Mouse (Mus musculus) forebrain, embryonic 13.5 days (tissue): ENCODE results near the gene Dbi. TPM values are rescaled to one million over a fixed set of nuclear protein-coding genes. Genes with fewer than 3 reads are reported as not detected.
"Not testable (repeated sequence)": the region's sequence is repeated elsewhere in the genome, so short reads cannot be mapped to it uniquely, and the experiment has no call there.

Experiments used
- ATAC-seq: fragments of 200-750 bp; cut with Nextera tagmentation; 2 replicates; pipeline ENCODE4 v1.8.0; 2017
- H3K27ac ChIP-seq: fragments of 300-500 bp; sonication (generic); 2 replicates; pipeline ENCODE4 v1.5.1; 2015; ENCODE audit warnings: inconsistent platforms, mild to moderate bottlenecking, moderate library complexity
- H3K27me3 ChIP-seq: fragments of 300-500 bp; sonication (generic); 2 replicates; pipeline ENCODE4 v1.6.1; 2015; ENCODE audit warnings: mild to moderate bottlenecking, inconsistent platforms
- H3K36me3 ChIP-seq: fragments of 300-500 bp; sonication (generic); 2 replicates; pipeline ENCODE4 v1.6.1; 2015; ENCODE audit warnings: mild to moderate bottlenecking, inconsistent platforms; ENCODE audit not compliant: poor library complexity, severe bottlenecking
- H3K4me1 ChIP-seq: fragments of 300-500 bp; sonication (generic); 2 replicates; pipeline ENCODE4 v1.6.1; 2015; ENCODE audit warnings: inconsistent platforms
- H3K4me2 ChIP-seq: fragments of 300-500 bp; sonication (generic); 2 replicates; pipeline ENCODE4 v1.6.1; 2015; ENCODE audit warnings: inconsistent platforms, mild to moderate bottlenecking, moderate library complexity
- H3K4me3 ChIP-seq: fragments of 300-500 bp; sonication (generic); 2 replicates; pipeline ENCODE4 v1.5.1; 2015; ENCODE audit warnings: mild to moderate bottlenecking, inconsistent platforms
- H3K9ac ChIP-seq: fragments of 300-500 bp; sonication (generic); 2 replicates; pipeline ENCODE4 v1.6.1; 2015; ENCODE audit warnings: mild to moderate bottlenecking, inconsistent platforms
- H3K9me3 ChIP-seq: fragments of 300-500 bp; sonication (generic); replicated peaks from 2 replicates; pipeline ENCODE4 v1.6.1; 2016; ENCODE audit warnings: inconsistent platforms
- WGBS: fragments of 180-500 bp; shearing (Covaris S2); methylation state at CpG from one replicate; pipeline ENCODE4 v1.1.7; 2015; 5-methylcytosine and 5-hydroxymethylcytosine counted together
- polyA plus RNA-seq: library from polyadenylated mRNA; unstranded; fragments of >200 nt; fragmentation: Nextera tagmentation; extraction: Ambion mirVana; gene quantifications from 2 replicates; pipeline ENCODE4 v1.2.1, GENCODE M21; 2015

Gene Dbi
- polyA plus RNA-seq, 1 experiment from 2014 or later: 1,613 TPM

- no peaks in the 10 kb centered on the region for H3K27me3 ChIP-seq
- no peak for ATAC-seq
- WGBS: 69% methylated on average over 3 of the region's 3 CpGs
- H3K36me3 ChIP-seq: no peaks in the 10 kb centered on the region
- no peak overlapping the region for H3K27ac ChIP-seq
- H3K4me3 ChIP-seq: no peak overlapping the region
- no peaks in the 10 kb centered on the region for H3K4me1 ChIP-seq
- H3K4me2 ChIP-seq: no peak overlapping the region
- no peak overlapping the region for H3K9ac ChIP-seq
- H3K9me3 ChIP-seq: peaks cover 7% of the 10 kb centered on the region; the same call in 1 of the 2 replicates
These were observed 26.0 kb downstream of the Dbi start for GRCm38 (mm10) chr1:120094920-120095319.

GRCm38 (mm10) chr1:120093482-120094134, 27.3 kb downstream of the Dbi start:
- not testable (repeated sequence) for H3K9ac ChIP-seq, H3K9me3 ChIP-seq, H3K4me2 ChIP-seq, H3K4me3 ChIP-seq, H3K27ac ChIP-seq, H3K27me3 ChIP-seq, H3K36me3 ChIP-seq, H3K4me1 ChIP-seq
- WGBS: 55% methylated on average over 11 of the region's 14 CpGs
- ATAC-seq: peak; percentile 76

- Histone ChIP-seq H3K27ac (no peak overlapping the region), H3K36me3 (no peaks in the 10 kb centered on the region), H3K4me2 (no peak overlapping the region), H3K9ac (no peak overlapping the region), H3K4me3 (no peak overlapping the region), H3K9me3 (peaks cover 7% of the 10 kb centered on the region; the same call in 1 of the 2 replicates), H3K27me3 (no peaks in the 10 kb centered on the region), H3K4me1 (no peaks in the 10 kb centered on the region)
- WGBS: 91% methylated on average over 8 of the region's 8 CpGs
- no peak for ATAC-seq
These were observed 29.9 kb downstream of the Dbi start for GRCm38 (mm10) chr1:120090880-120091570.

- Histone ChIP-seq H3K4me2 (no peak overlapping the region), H3K4me1 (no peaks in the 10 kb centered on the region), H3K27me3 (no peaks in the 10 kb centered on the region), H3K9me3 (peaks cover 7% of the 10 kb centered on the region; the same call in 1 of the 2 replicates), H3K9ac (no peak overlapping the region), H3K36me3 (no peaks in the 10 kb centered on the region), H3K4me3 (no peak overlapping the region), H3K27ac (no peak overlapping the region)
- no peak for ATAC-seq
- 11% methylated on average over 4 of the region's 5 CpGs for WGBS
These were observed 31.7 kb downstream of the Dbi start for GRCm38 (mm10) chr1:120089180-120089579.

- H3K4me1 ChIP-seq: no peaks in the 10 kb centered on the region
- no peaks in the 10 kb centered on the region for H3K9me3 ChIP-seq
- no peaks in the 10 kb centered on the region for H3K27me3 ChIP-seq
- no peak overlapping the region for H3K9ac ChIP-seq
- H3K4me3 ChIP-seq: no peak overlapping the region
- 61% methylated on average over 13 of the region's 13 CpGs for WGBS
- no peaks in the 10 kb centered on the region for H3K36me3 ChIP-seq
- H3K27ac ChIP-seq: no peak overlapping the region
- H3K4me2 ChIP-seq: no peak overlapping the region
- no peak for ATAC-seq
These were observed 34.2 kb downstream of the Dbi start for GRCm38 (mm10) chr1:120086644-120087043.

GRCm38 (mm10) chr1:120085696-120086095, 35.2 kb downstream of the Dbi start:
- 64% methylated on average over 3 of the region's 3 CpGs for WGBS
- no peak for ATAC-seq
- H3K27me3 ChIP-seq: no peaks in the 10 kb centered on the region

GRCm38 (mm10) chr1:120083921-120084517, 36.9 kb downstream of the Dbi start:
- H3K4me1 ChIP-seq: no peaks in the 10 kb centered on the region
- no peak for ATAC-seq
- no peak overlapping the region for H3K4me3 ChIP-seq
- peaks cover 3% of the 10 kb centered on the region; the same call in 1 of the 2 replicates for H3K27me3 ChIP-seq
- no peaks in the 10 kb centered on the region for H3K9me3 ChIP-seq
- no peak overlapping the region for H3K4me2 ChIP-seq
- H3K36me3 ChIP-seq: no peaks in the 10 kb centered on the region
- no peak overlapping the region for H3K27ac ChIP-seq
- WGBS: 62% methylated on average over 5 of the region's 5 CpGs
- H3K9ac ChIP-seq: no peak overlapping the region

More at GRCm38 (mm10) chr1:120085696-120086095, 35.2 kb downstream of the Dbi start:
- H3K36me3 ChIP-seq: no peaks in the 10 kb centered on the region
- no peak overlapping the region for H3K9ac ChIP-seq
- no peak overlapping the region for H3K27ac ChIP-seq
- no peak overlapping the region for H3K4me3 ChIP-seq
- no peaks in the 10 kb centered on the region for H3K4me1 ChIP-seq
- H3K9me3 ChIP-seq: no peaks in the 10 kb centered on the region
- H3K4me2 ChIP-seq: no peak overlapping the region

GRCm38 (mm10) chr1:120082957-120083585, 37.8 kb downstream of the Dbi start:
- Histone ChIP-seq H3K4me3 (no peak overlapping the region), H3K27ac (no peak overlapping the region), H3K4me1 (peaks cover 2% of the 10 kb centered on the region), H3K27me3 (peaks cover 3% of the 10 kb centered on the region; the same call in 1 of the 2 replicates), H3K4me2 (no peak overlapping the region), H3K9ac (no peak overlapping the region), H3K36me3 (no peaks in the 10 kb centered on the region), H3K9me3 (no peaks in the 10 kb centered on the region)
- WGBS: 42% methylated on average over 7 of the region's 7 CpGs
- ATAC-seq: no peak

- ATAC-seq: no peak
- WGBS: 86% methylated on average over 1 of the region's 1 CpGs
- no peaks in the 10 kb centered on the region for H3K9me3 ChIP-seq
- H3K4me1 ChIP-seq: peaks cover 10% of the 10 kb centered on the region
- peaks cover 4% of the 10 kb centered on the region; the same call in 1 of the 2 replicates for H3K27me3 ChIP-seq
- H3K4me2 ChIP-seq: no peak overlapping the region
- no peak overlapping the region for H3K9ac ChIP-seq
- no peak overlapping the region for H3K4me3 ChIP-seq
- no peaks in the 10 kb centered on the region for H3K36me3 ChIP-seq
- no peak overlapping the region for H3K27ac ChIP-seq
These were observed 40.2 kb downstream of the Dbi start for GRCm38 (mm10) chr1:120080632-120081031.

GRCm38 (mm10) chr1:120077746-120078410, 43.0 kb downstream of the Dbi start:
- Histone ChIP-seq H3K36me3 (no peaks in the 10 kb centered on the region), H3K4me1 (peaks cover 24% of the 10 kb centered on the region), H3K4me3 (no peak overlapping the region), H3K27me3 (peaks cover 27% of the 10 kb centered on the region), H3K9ac (no peak overlapping the region), H3K9me3 (no peaks in the 10 kb centered on the region), H3K27ac (no peak overlapping the region), H3K4me2 (no peak overlapping the region)
- ATAC-seq: no peak; the same call in 1 of the 2 replicates
- WGBS: 3% methylated on average over 9 of the region's 9 CpGs

GRCm38 (mm10) chr1:120075507-120075906, 45.4 kb downstream of the Dbi start:
- Histone ChIP-seq H3K4me3 (no peak overlapping the region), H3K9ac (no peak overlapping the region), H3K4me2 (no peak overlapping the region), H3K4me1 (peaks cover 28% of the 10 kb centered on the region), H3K9me3 (no peaks in the 10 kb centered on the region), H3K27me3 (peaks cover 43% of the 10 kb centered on the region), H3K27ac (no peak overlapping the region), H3K36me3 (no peaks in the 10 kb centered on the region)
- no peak for ATAC-seq
- WGBS: 85% methylated on average over 5 of the region's 5 CpGs
